Mouse (Mus musculus) thymus, adult 2 months (tissue): ENCODE results near the gene Rbfox3.

ENCODE experiments used
- CTCF ChIP-seq: fragments of 200-500 bp; IDR thresholded peaks from 2 replicates; pipeline ENCODE4 v1.5.1; 2012; ENCODE audit warnings: mild to moderate bottlenecking, control low read depth, low read length, moderate library complexity, borderline replicate concordance; ENCODE audit not compliant: control insufficient read depth, poor library complexity, insufficient read depth; ENCODE audit errors: extremely low read depth
- POLR2A ChIP-seq: fragments of 200-500 bp; IDR thresholded peaks from 2 replicates; pipeline ENCODE4 v1.6.1; 2012; ENCODE audit warnings: mild to moderate bottlenecking, low read length, control low read depth, moderate library complexity; ENCODE audit not compliant: control insufficient read depth, poor library complexity, insufficient read depth; ENCODE audit errors: extremely low read depth

DNA sequence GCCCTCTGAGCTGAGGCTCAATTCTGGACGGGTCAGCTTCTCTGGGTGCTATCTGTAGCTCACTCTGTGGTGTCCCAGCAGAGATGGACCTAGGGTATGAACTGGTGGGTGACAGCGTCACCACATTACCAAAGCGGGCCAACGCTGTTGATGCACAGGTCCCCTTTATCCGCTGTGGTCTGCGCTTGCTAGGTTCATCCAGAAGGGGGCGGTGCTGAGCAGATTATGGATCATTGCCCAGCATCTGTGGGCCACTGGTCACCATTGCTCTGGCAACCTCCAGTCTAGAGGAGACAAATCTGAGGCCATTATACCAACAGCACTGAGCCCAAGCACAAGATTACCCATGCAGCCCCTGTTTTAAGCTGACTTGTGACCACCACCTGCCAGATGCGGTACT lies 276.8 kb downstream of the Rbfox3 start:
- no peak for TF ChIP-seq POLR2A
- peak; percentile 72; the same call in 1 of the 2 replicates for TF ChIP-seq CTCF
